In genomic region chr11:72535519-72535918, GRCm38 (mm10) we compare ENCODE assay signal across 10 mouse cellular contexts. TPM values are rescaled to one million over a fixed set of nuclear protein-coding genes. Genes with fewer than 3 reads are reported as not detected.
A peak's percentile ranks its signal among the peaks of the same experiment; 100 is the strongest.
DNase-seq lines count a peak whose midpoint lies in the region; ATAC-seq and TF ChIP-seq lines count a peak whose summit lies in the region.
"Had no signal": no experiment of that assay in that cellular context is flagged by ENCODE, and none has a peak within 500 bp of the region (broad histone marks: within the 10 kb centered on the region; RNA-seq: fewer than 3 reads in every experiment).

No protein-coding gene starts in this region.

- H3K4me1 ChIP-seq in hindbrain, postnatal 0 days (ENCODE audit: insufficient read depth, low read length), result no peaks in the 10 kb centered on the region
- no peaks in the 10 kb centered on the region for H3K4me1 ChIP-seq in hindbrain, embryonic 14.5 days (replicated peaks; ENCODE audit: control insufficient read depth, insufficient read depth, low read length)
- peaks cover 4% of the 10 kb centered on the region; the same call in 1 of the 2 replicates for H3K4me1 ChIP-seq in thymus, adult 2 months (replicated peaks; ENCODE audit: control insufficient read depth, insufficient read depth, low read length)
- peaks cover 22% of the 10 kb centered on the region for H3K4me1 ChIP-seq in heart, embryonic 10.5 days

- no peaks in the 10 kb centered on the region for H3K9me3 ChIP-seq in hindbrain, postnatal 0 days (ENCODE audit: low read length)
- no peaks in the 10 kb centered on the region for H3K9me3 ChIP-seq in hindbrain, embryonic 14.5 days (ENCODE audit: control insufficient read depth, low read length)
- H3K9me3 ChIP-seq in heart, embryonic 10.5 days, result no peaks in the 10 kb centered on the region
- H3K9me3 ChIP-seq: embryonic facial prominence, embryonic 12.5 days had no signal

- no peaks in the 10 kb centered on the region for H3K36me3 ChIP-seq in hindbrain, postnatal 0 days (ENCODE audit: insufficient read depth, low read length)
- no peaks in the 10 kb centered on the region for H3K36me3 ChIP-seq in hindbrain, embryonic 14.5 days (replicated peaks; ENCODE audit: control insufficient read depth, insufficient read depth)
- H3K36me3 ChIP-seq in thymus, adult 2 months (ENCODE audit: control insufficient read depth, insufficient read depth, low read length), result no peaks in the 10 kb centered on the region
- H3K36me3 ChIP-seq in heart, embryonic 10.5 days, result no peaks in the 10 kb centered on the region
- H3K36me3 ChIP-seq: embryonic facial prominence, embryonic 12.5 days had no signal

- H3K9ac ChIP-seq in hindbrain, postnatal 0 days (replicated peaks; ENCODE audit: low read length), result no peak overlapping the region
- no peak overlapping the region for H3K9ac ChIP-seq in hindbrain, embryonic 14.5 days
- H3K9ac ChIP-seq: embryonic facial prominence, embryonic 12.5 days had no signal

- no peak for DNase-seq in hindbrain, postnatal 0 days (ENCODE audit: low spot score)
- DNase-seq in hindbrain, embryonic 14.5 days (ENCODE audit: low spot score), result no peak
- DNase-seq in thymus, adult 2 months, result peak; percentile 54
- no peak for DNase-seq in thymus, adult 18-20 months
- no peak for DNase-seq in cerebellum, adult 8-10 months
- DNase-seq in heart, embryonic 10.5 days (ENCODE audit: low spot score), result no peak
- DNase-seq in cerebellum, adult 11-12 months, result no peak

- H3K27ac ChIP-seq in hindbrain, postnatal 0 days, result no peak overlapping the region
- H3K27ac ChIP-seq in hindbrain, embryonic 14.5 days, result no peak overlapping the region
- H3K27ac ChIP-seq in thymus, adult 2 months (ENCODE audit: control insufficient read depth, insufficient read depth, low read length), result no peak overlapping the region
- no peak overlapping the region for H3K27ac ChIP-seq in heart, embryonic 10.5 days
- H3K27ac ChIP-seq: embryonic facial prominence, embryonic 12.5 days had no signal

- no peak for ATAC-seq in hindbrain, postnatal 0 days
- no peak for ATAC-seq in hindbrain, embryonic 14.5 days (ENCODE audit: low FRiP score)
- ATAC-seq in megakaryocyte progenitor cell, adult 5-6 weeks (replicated peaks; ENCODE audit: poor library complexity), result 0 out of 2 replicates have a peak, but pooled peaks have one; percentile 32

- peak; percentile 56 for TF ChIP-seq CTCF in hindbrain, postnatal 0 days (IDR thresholded peaks at IDR 0.05; ENCODE audit: low read depth)
- no peak for TF ChIP-seq CTCF in thymus, adult 2 months (IDR thresholded peaks at IDR 0.05; ENCODE audit: borderline replicate concordance, control insufficient read depth, extremely low read depth, insufficient read depth, low read length, poor library complexity)

- no peak for TF ChIP-seq POLR2A in thymus, adult 2 months (IDR thresholded peaks at IDR 0.05; ENCODE audit: control insufficient read depth, extremely low read depth, insufficient read depth, low read length, poor library complexity)

- WGBS in hindbrain, postnatal 0 days, result 79% methylated on average over 3 of the region's 3 CpGs
- 86% methylated on average over 3 of the region's 3 CpGs for WGBS in hindbrain, embryonic 14.5 days
- 96% methylated on average over 3 of the region's 3 CpGs for WGBS in thymus, adult 2 months
- WGBS in heart, embryonic 10.5 days, result 76% methylated on average over 3 of the region's 3 CpGs

- no peak overlapping the region for H3K4me3 ChIP-seq in hindbrain, postnatal 0 days (ENCODE audit: low read length)
- no peak overlapping the region for H3K4me3 ChIP-seq in hindbrain, embryonic 14.5 days (replicated peaks; ENCODE audit: low read length)
- no peak overlapping the region for H3K4me3 ChIP-seq in thymus, adult 2 months (ENCODE audit: control insufficient read depth, insufficient read depth, low read length)
- H3K4me3 ChIP-seq in heart, embryonic 10.5 days, result no peak overlapping the region
- H3K4me3 ChIP-seq: embryonic facial prominence, embryonic 12.5 days had no signal

- H3K27me3 ChIP-seq in hindbrain, postnatal 0 days (ENCODE audit: insufficient read depth, low read length), result no peaks in the 10 kb centered on the region
- H3K27me3 ChIP-seq in hindbrain, embryonic 14.5 days (ENCODE audit: control insufficient read depth, insufficient read depth, low read length), result no peaks in the 10 kb centered on the region
- no peaks in the 10 kb centered on the region for H3K27me3 ChIP-seq in thymus, adult 2 months (ENCODE audit: control insufficient read depth, insufficient read depth, low read length)
- no peaks in the 10 kb centered on the region for H3K27me3 ChIP-seq in heart, embryonic 10.5 days (ENCODE audit: insufficient read depth, poor library complexity, severe bottlenecking)
- H3K27me3 ChIP-seq: embryonic facial prominence, embryonic 12.5 days had no signal

- H3K4me2 ChIP-seq in hindbrain, postnatal 0 days (ENCODE audit: low read depth, low read length), result no peak overlapping the region
- no peak overlapping the region for H3K4me2 ChIP-seq in hindbrain, embryonic 14.5 days (replicated peaks)
- H3K4me2 ChIP-seq: embryonic facial prominence, embryonic 12.5 days; midbrain, embryonic 11.5 days had no signal

RNA-seq across cellular contexts. Expression of gene Spns3, which starts 14.8 kb away (rescaled TPM):
- 0.10 TPM in 1 of 2 replicates, not detected in the other for total RNA-seq in hindbrain, postnatal 0 days (2014; rRNA removed)
- 0.13 and 0.25 TPM in 2 replicates for polyA plus RNA-seq in hindbrain, postnatal 0 days (2015; fragmentation: Nextera tagmentation; extraction: Ambion mirVana)
- polyA plus RNA-seq in hindbrain, embryonic 14.5 days (2014; fragmentation: Nextera tagmentation; extraction: Ambion mirVana), result 0.11 and 0.23 TPM in 2 replicates
- 13.5 and 15.4 TPM in 2 replicates for polyA plus RNA-seq in thymus, adult 2 months (2012; rRNA removed)
- 19.4 and 20.5 TPM in 2 replicates for total RNA-seq in megakaryocyte progenitor cell, adult 5-6 weeks (2015)
- total RNA-seq in megakaryocyte progenitor cell, adult 5-6 weeks (2017), result 20.2 and 27.3 TPM in 2 replicates
- 0.11 and 0.28 TPM in 2 replicates for polyA plus RNA-seq in heart, embryonic 10.5 days (2016; fragmentation: Nextera tagmentation; extraction: Ambion mirVana)
- polyA plus RNA-seq: embryonic facial prominence, embryonic 12.5 days; midbrain, embryonic 11.5 days had no signal

RNA-seq across cellular contexts. Expression of gene Spns2, which starts 45.8 kb away (rescaled TPM):
- 58.5 and 66.0 TPM in 2 replicates for total RNA-seq in hindbrain, postnatal 0 days (2014; rRNA removed)
- 7.0 and 7.2 TPM in 2 replicates for polyA plus RNA-seq in hindbrain, postnatal 0 days (2015; fragmentation: Nextera tagmentation; extraction: Ambion mirVana)
- polyA plus RNA-seq in hindbrain, embryonic 14.5 days (2014; fragmentation: Nextera tagmentation; extraction: Ambion mirVana), result 11.9 and 12.4 TPM in 2 replicates
- 8.9 and 10.6 TPM in 2 replicates for polyA plus RNA-seq in thymus, adult 2 months (2012; rRNA removed)
- 18.0 and 25.8 TPM in 2 replicates for total RNA-seq in megakaryocyte progenitor cell, adult 5-6 weeks (2015)
- 8.8 and 13.0 TPM in 2 replicates for total RNA-seq in megakaryocyte progenitor cell, adult 5-6 weeks (2017)
- polyA plus RNA-seq in heart, embryonic 10.5 days (2016; fragmentation: Nextera tagmentation; extraction: Ambion mirVana), result 5.7 and 7.1 TPM in 2 replicates

Comparison
In these comparisons a context has a peak if more than half of its experiments do, and no peak if none do; other contexts are left out.
1. RNA of gene Spns3, which starts 14.8 kb away (polyA plus RNA-seq): 13.5 to 15.4 TPM in thymus, adult 2 months; 0.11 to 0.28 TPM in heart, embryonic 10.5 days, 0.13 to 0.25 TPM in hindbrain, postnatal 0 days and 0.11 to 0.23 TPM in hindbrain, embryonic 14.5 days; every median in the first group is over 10 times any median in the second.